Mouse (Mus musculus): ENCODE measurements at regions not wholly inside any gene's neighbourhood (a gene's known extent, or its start where the extent isn't known, plus 50 kb on each side); places are given as distances from the start of the nearest gene placed in this dataset.

DNA sequence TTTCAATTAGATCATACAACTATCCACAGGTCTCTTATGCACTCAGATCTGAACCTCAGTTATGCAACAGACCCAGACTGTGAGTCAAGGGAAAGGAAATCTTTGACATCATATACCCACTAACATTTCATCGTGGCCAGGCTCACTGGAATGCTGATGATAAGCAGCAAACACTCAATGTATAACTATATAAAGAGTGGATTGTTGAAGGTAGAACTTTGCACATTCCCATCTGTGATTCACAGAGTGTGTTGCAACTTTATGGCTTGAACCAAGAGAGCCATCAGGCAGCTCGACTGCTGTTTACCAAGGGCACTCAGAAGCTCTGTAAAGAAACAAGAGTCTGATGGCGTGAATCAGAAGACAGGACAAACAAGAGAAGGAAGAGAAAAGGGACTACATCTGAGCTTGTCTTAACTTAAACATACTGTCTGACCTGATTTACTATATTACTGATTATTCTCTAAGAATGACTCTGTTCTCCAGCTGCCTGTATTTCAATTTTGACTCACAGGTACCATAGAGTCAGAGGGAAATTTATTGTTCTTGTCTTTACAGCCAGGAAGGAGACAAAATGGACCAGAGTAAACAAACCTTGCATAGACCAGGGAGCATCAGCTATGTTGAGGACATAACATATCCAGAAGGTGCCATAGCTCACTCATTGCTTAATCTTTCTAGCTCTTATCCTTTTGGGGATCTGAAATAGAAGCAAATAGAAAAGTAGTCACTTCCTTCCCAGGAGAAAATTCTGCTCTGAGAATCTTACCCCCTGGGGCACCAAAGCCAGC is 180.5 kb upstream of the Epha4 start:
- no peaks in the 10 kb centered on the region for H3K9me3 ChIP-seq (ENCODE audit: control insufficient read depth, low read length)
- no peaks in the 10 kb centered on the region for H3K36me3 ChIP-seq (ENCODE audit: control insufficient read depth, insufficient read depth, low read length)
- H3K27ac ChIP-seq (replicated peaks; ENCODE audit: low read depth, low read length) = no peak overlapping the region
- H3K4me3 ChIP-seq (replicated peaks; ENCODE audit: low read length) = no peak overlapping the region
- H3K4me1 ChIP-seq (ENCODE audit: control insufficient read depth, insufficient read depth, low read length) = no peaks in the 10 kb centered on the region
- 68% methylated on average over 3 of the region's 3 CpGs for WGBS
- H3K27me3 ChIP-seq (ENCODE audit: control insufficient read depth, insufficient read depth, low read length) = no peaks in the 10 kb centered on the region
- no peak for ATAC-seq (ENCODE audit: low FRiP score, low read depth)
- no peak overlapping the region for H3K4me2 ChIP-seq (replicated peaks; ENCODE audit: low read depth, low read length, severe bottlenecking)
- no peak overlapping the region for H3K9ac ChIP-seq (ENCODE audit: low read depth, low read length, severe bottlenecking)
- no peak for TF ChIP-seq POLR2A (IDR thresholded peaks at IDR 0.05; ENCODE audit: borderline replicate concordance, extremely low read depth, insufficient read depth, insufficient read length)
- DNase-seq (ENCODE audit: low spot score) = no peak

DNA sequence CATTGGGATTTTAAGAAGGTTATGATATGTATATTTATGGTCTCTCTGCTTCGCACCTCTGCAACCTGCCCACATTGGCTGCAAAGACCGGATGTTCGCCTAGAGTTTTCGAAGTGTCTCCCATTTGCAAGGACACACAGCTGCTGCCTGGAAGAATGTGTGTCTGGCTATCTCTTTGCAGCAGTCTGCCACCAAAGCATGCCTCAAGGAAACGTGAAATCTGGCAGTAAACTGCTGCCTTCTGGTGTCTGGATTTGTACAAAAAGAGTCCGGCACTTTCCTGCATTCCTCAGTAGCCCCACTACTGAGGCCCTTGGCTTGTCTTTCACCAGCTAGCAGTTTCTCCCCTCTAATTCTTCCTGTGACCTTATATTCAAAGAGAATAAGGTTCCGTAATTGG is 148.5 kb upstream of the Epha4 start:
- H3K4me1 ChIP-seq (ENCODE audit: control insufficient read depth, insufficient read depth, low read length) = no peaks in the 10 kb centered on the region
- H3K9ac ChIP-seq (ENCODE audit: low read depth, low read length, severe bottlenecking) = no peak overlapping the region
- H3K4me3 ChIP-seq (replicated peaks; ENCODE audit: low read length) = no peak overlapping the region
- H3K27me3 ChIP-seq (ENCODE audit: control insufficient read depth, insufficient read depth, low read length) = no peaks in the 10 kb centered on the region
- TF ChIP-seq POLR2A (IDR thresholded peaks at IDR 0.05; ENCODE audit: borderline replicate concordance, extremely low read depth, insufficient read depth, insufficient read length) = no peak
- H3K4me2 ChIP-seq (replicated peaks; ENCODE audit: low read depth, low read length, severe bottlenecking) = no peak overlapping the region
- ATAC-seq (ENCODE audit: low FRiP score, low read depth) (no peak), DNase-seq (ENCODE audit: low spot score) (no peak)
- WGBS = 61% methylated on average over 7 of the region's 7 CpGs
- no peaks in the 10 kb centered on the region for H3K36me3 ChIP-seq (ENCODE audit: control insufficient read depth, insufficient read depth, low read length)
- no peaks in the 10 kb centered on the region for H3K9me3 ChIP-seq (ENCODE audit: control insufficient read depth, low read length)
- H3K27ac ChIP-seq (replicated peaks; ENCODE audit: low read depth, low read length) = no peak overlapping the region

DNA sequence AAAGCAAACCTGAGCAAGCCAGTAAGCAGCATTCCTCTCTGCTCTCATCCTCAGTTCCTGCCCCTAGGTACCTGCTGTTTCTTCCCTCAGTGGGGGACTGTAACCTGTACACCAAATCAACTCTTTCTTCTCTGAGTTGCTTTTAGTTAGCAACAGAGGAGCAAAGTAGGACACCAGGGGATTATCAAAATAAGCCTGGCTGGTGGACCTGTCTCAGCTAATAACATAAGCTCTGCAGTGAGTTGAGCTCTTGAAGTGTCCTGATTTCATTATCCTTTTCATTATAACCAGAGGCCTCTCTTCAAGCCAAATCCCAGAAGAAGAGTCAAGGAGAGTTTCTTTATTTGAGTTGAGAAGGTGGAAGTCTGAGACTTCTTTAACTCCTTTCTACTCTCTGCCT is 145.5 kb upstream of the Epha4 start:
- ATAC-seq (ENCODE audit: low FRiP score, low read depth) = no peak
- H3K4me3 ChIP-seq (replicated peaks; ENCODE audit: low read length) = no peak overlapping the region
- no peak for DNase-seq (ENCODE audit: low spot score)
- H3K27me3 ChIP-seq (ENCODE audit: control insufficient read depth, insufficient read depth, low read length) = no peaks in the 10 kb centered on the region
- H3K4me2 ChIP-seq (replicated peaks; ENCODE audit: low read depth, low read length, severe bottlenecking) = no peak overlapping the region
- H3K9me3 ChIP-seq (ENCODE audit: control insufficient read depth, low read length) = no peaks in the 10 kb centered on the region
- no peaks in the 10 kb centered on the region for H3K4me1 ChIP-seq (ENCODE audit: control insufficient read depth, insufficient read depth, low read length)
- TF ChIP-seq POLR2A (IDR thresholded peaks at IDR 0.05; ENCODE audit: borderline replicate concordance, extremely low read depth, insufficient read depth, insufficient read length) = no peak
- no peaks in the 10 kb centered on the region for H3K36me3 ChIP-seq (ENCODE audit: control insufficient read depth, insufficient read depth, low read length)
- H3K9ac ChIP-seq (ENCODE audit: low read depth, low read length, severe bottlenecking) = no peak overlapping the region
- H3K27ac ChIP-seq (replicated peaks; ENCODE audit: low read depth, low read length) = no peak overlapping the region

DNA sequence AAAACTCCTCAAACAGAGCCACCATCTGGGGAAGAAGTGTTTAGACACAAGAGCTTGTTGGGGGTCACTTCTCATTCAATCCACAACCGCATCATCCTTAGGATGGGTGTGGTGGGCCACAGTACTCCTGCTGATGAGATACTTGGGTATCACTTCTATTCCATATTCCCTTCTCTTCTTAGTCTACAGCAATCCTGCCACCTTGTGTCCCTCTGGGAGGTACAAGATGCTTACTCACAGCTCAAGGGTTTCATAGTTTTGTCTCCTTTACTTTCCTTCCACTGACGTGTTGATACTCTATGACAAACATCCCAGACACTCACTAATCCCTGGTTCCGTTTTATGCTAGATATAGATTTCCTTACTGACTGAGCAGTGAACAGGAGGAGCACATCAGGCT is 122.1 kb upstream of the Epha4 start:
- no peak overlapping the region for H3K27ac ChIP-seq (replicated peaks; ENCODE audit: low read depth, low read length)
- 89% methylated on average over 3 of the region's 3 CpGs for WGBS
- no peak overlapping the region for H3K9ac ChIP-seq (ENCODE audit: low read depth, low read length, severe bottlenecking)
- H3K9me3 ChIP-seq (ENCODE audit: control insufficient read depth, low read length) = no peaks in the 10 kb centered on the region
- H3K4me1 ChIP-seq (ENCODE audit: control insufficient read depth, insufficient read depth, low read length) = 0 out of 2 replicates have a peak, but pooled peaks cover 6% of the 10 kb centered on the region
- no peak overlapping the region for H3K4me2 ChIP-seq (replicated peaks; ENCODE audit: low read depth, low read length, severe bottlenecking)
- ATAC-seq (ENCODE audit: low FRiP score, low read depth) (no peak), DNase-seq (ENCODE audit: low spot score) (no peak)
- no peak for TF ChIP-seq POLR2A (IDR thresholded peaks at IDR 0.05; ENCODE audit: borderline replicate concordance, extremely low read depth, insufficient read depth, insufficient read length)
- H3K27me3 ChIP-seq (ENCODE audit: control insufficient read depth, insufficient read depth, low read length) = no peaks in the 10 kb centered on the region
- no peaks in the 10 kb centered on the region for H3K36me3 ChIP-seq (ENCODE audit: control insufficient read depth, insufficient read depth, low read length)
- H3K4me3 ChIP-seq (replicated peaks; ENCODE audit: low read length) = no peak overlapping the region

DNA sequence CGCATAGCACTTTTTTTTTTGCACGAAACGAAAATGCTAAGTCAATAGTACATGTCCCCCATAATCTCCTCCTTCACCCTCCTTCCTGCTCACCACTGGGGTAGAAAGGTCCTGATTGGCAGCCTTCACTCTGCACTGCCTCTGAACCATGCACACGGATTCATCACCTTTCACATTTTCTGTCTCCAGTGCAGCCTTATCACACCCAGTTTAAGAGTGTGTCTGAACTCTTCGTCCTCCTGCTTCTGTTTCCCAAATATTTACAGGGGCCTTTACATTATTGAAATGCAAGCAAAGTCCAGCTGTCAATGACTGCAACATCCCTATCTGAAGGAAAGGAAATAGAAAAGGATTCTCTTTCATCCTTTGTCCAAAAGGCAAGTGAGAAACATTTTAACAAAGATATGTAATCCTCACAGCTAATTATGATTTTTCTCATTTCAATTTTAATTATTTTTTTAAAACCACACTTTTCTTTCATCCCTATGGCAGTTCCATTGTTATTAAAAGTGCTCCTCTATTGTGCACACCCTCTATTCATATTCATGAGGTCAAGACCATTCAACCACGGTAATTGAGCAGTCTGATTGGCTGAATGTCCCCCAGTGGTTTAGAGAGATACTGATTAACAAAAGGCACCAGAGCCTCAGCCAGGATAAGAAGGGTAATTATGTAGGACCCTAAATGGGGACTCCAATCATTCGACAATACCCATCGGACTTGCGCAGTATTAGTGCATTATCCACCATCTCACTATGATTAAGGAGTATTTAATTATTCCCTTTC is 114.8 kb upstream of the Epha4 start:
- no peak for TF ChIP-seq POLR2A (IDR thresholded peaks at IDR 0.05; ENCODE audit: borderline replicate concordance, extremely low read depth, insufficient read depth, insufficient read length)
- Histone ChIP-seq H3K27ac (replicated peaks; ENCODE audit: low read depth, low read length) (no peak overlapping the region), H3K4me3 (replicated peaks; ENCODE audit: low read length) (no peak overlapping the region), H3K27me3 (ENCODE audit: control insufficient read depth, insufficient read depth, low read length) (no peaks in the 10 kb centered on the region), H3K36me3 (ENCODE audit: control insufficient read depth, insufficient read depth, low read length) (no peaks in the 10 kb centered on the region), H3K4me1 (ENCODE audit: control insufficient read depth, insufficient read depth, low read length) (no peaks in the 10 kb centered on the region), H3K9me3 (ENCODE audit: control insufficient read depth, low read length) (no peaks in the 10 kb centered on the region), H3K4me2 (replicated peaks; ENCODE audit: low read depth, low read length, severe bottlenecking) (no peak overlapping the region), H3K9ac (ENCODE audit: low read depth, low read length, severe bottlenecking) (no peak overlapping the region)
- DNase-seq (ENCODE audit: low spot score) = no peak
- no peak for ATAC-seq (ENCODE audit: low FRiP score, low read depth)
- WGBS = 61% methylated on average over 9 of the region's 9 CpGs

Measured in limb, embryonic 14.5 days (tissue).